Mouse (Mus musculus) myocyte (in vitro differentiated cells): Measurements from ENCODE around the gene Hmbs.

Experiments used
- E2F4 ChIP-seq: IDR thresholded peaks from one replicate; pipeline ENCODE4 v1.6.1; 2011; ENCODE audit warnings: mild to moderate bottlenecking, control low read depth, moderate library complexity; ENCODE audit not compliant: insufficient read depth
- MAX ChIP-seq: IDR thresholded peaks from one replicate; pipeline ENCODE4 v1.6.1; 2011; ENCODE audit warnings: low read depth, mild to moderate bottlenecking, control low read depth
- MYOD1 ChIP-seq, 3 experiments: IDR thresholded peaks; one replicate each; pipeline ENCODE4 v1.6.1; 2011; ENCODE audit warnings: control low read depth in 2 of 3, low read depth in 2 of 3, mild to moderate bottlenecking in 2 of 3, moderate library complexity in 1 of 3; ENCODE audit not compliant: insufficient read length in 2 of 3, control insufficient read depth in 1 of 3
- POLR2A ChIP-seq: IDR thresholded peaks from one replicate; pipeline ENCODE4 v1.6.1; 2011; ENCODE audit warnings: low read depth, mild to moderate bottlenecking, control low read depth, moderate library complexity; ENCODE audit not compliant: insufficient read length
- POLR2AphosphoS2 ChIP-seq: IDR thresholded peaks from one replicate; pipeline ENCODE4 v1.6.1; 2011; ENCODE audit warnings: low read depth, control low read depth; ENCODE audit not compliant: insufficient read length
- SRF ChIP-seq: IDR thresholded peaks from one replicate; pipeline ENCODE4 v1.6.1; 2011; ENCODE audit warnings: low read depth; ENCODE audit not compliant: control insufficient read depth, insufficient read length
- TCF12 ChIP-seq: IDR thresholded peaks from one replicate; pipeline ENCODE4 v1.6.1; 2011; ENCODE audit warnings: mild to moderate bottlenecking, control low read depth; ENCODE audit not compliant: poor library complexity, insufficient read depth, severe bottlenecking
- USF1 ChIP-seq: IDR thresholded peaks from one replicate; pipeline ENCODE4 v1.6.1; 2011; ENCODE audit warnings: low read depth, mild to moderate bottlenecking, control low read depth, moderate library complexity

DNA sequence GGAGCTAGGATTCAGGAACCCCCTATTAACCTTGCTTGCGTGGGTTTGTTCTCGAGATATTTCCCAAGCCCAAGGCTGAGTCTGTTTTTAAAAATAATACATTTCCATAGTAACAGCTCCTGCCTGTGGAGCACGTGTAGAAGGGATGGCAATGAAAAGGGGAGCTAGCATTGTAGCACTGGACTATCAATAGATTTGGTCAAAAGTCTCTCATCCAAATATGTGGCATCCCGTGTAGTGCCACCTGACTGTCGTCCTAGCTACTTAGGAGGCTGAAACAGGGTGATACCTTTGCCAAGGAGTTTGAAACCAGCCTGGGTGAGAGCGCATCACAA is 23.3 kb downstream of the Hmbs start:
- TF ChIP-seq POLR2A: no peak
- TF ChIP-seq TCF12: no peak
- no peak for TF ChIP-seq E2F4
- no peak for TF ChIP-seq SRF
- TF ChIP-seq POLR2AphosphoS2: no peak
- no peak for TF ChIP-seq MYOD1 (IDR thresholded peaks at IDR 0.05; ENCODE audit: control insufficient read depth in 1 of 3, insufficient read length in 2 of 3, low read depth in 2 of 3)
- no peak for TF ChIP-seq USF1
- no peak for TF ChIP-seq MAX
